Mouse (Mus musculus): ENCODE results near the gene Calcoco1.

GRCm38 (mm10) chr15:102742589-102742988 is 20.6 kb upstream of the Calcoco1 start:
- TF ChIP-seq POLR2A (IDR thresholded peaks at IDR 0.05; ENCODE audit: insufficient read length, low read depth) (no peak), POLR2AphosphoS2 (IDR thresholded peaks at IDR 0.05; ENCODE audit: insufficient read length, low read depth) (no peak), TCF12 (IDR thresholded peaks at IDR 0.05; ENCODE audit: insufficient read depth, poor library complexity, severe bottlenecking) (no peak), E2F4 (IDR thresholded peaks at IDR 0.05; ENCODE audit: insufficient read depth) (no peak), USF1 (IDR thresholded peaks at IDR 0.05; ENCODE audit: low read depth) (no peak), REST (IDR thresholded peaks at IDR 0.05; ENCODE audit: insufficient read depth, insufficient read length) (no peak), MAX (IDR thresholded peaks at IDR 0.05; ENCODE audit: low read depth) (no peak), CEBPB (IDR thresholded peaks at IDR 0.05; ENCODE audit: insufficient read depth, poor library complexity, severe bottlenecking) (no peak), MYOD1 (IDR thresholded peaks at IDR 0.05; ENCODE audit: control insufficient read depth in 1 of 3, insufficient read length in 2 of 3, low read depth in 2 of 3) (no peak), TCF3 (IDR thresholded peaks at IDR 0.05; ENCODE audit: insufficient read length, low read depth) (no peak)
